Mouse (Mus musculus): ENCODE measurements around the gene Itsn2. TPM values are rescaled to one million over a fixed set of nuclear protein-coding genes. Genes with fewer than 3 reads are reported as not detected.

Itsn2 gene
- polyA plus RNA-seq (2017; shearing (Covaris generic)) = 206 TPM

GRCm38 (mm10) chr12:4592541-4593165 is at the start of gene Itsn2, which contains the start of gene Gm3625:
Itsn2 (plus strand) TSS chr12:4592638.
Gm3625 (minus strand) TSS chr12:4592927.

DNA sequence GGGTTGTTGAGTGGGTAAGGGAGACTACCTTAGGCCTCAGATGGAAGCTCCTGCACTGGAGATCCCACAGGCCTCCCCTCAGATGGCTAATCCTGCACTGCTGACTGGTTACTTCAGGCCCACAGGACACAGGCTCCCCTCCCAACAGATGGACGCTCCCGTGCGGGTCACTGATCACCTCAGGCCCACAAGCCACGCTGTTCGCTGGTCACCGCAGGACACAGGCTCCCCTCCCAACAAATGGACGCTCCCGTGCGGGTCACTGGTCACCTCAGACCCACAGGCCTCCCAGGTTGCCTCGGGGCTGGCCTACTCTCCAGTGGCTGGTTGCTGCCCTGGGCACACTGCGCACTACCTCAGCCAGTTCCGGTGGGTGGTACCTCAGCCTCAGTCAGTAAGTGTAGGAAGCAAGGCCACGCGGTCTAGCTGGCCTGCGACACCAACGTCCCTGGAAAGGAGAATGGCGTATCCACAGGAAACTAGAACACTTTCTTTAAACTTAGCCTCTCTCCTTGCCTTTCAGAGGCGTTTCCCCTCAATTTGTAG is 145.7 kb downstream of the Itsn2 start, which contains the start of gene Fam228a:
TSS of gene Fam228a (minus strand) at position 400 of the 546 bp plus-strand sequence.

Other genes with a start within 250 kb of the Itsn2 start
- gene Ncoa1, start 115.5 kb upstream of the Itsn2 start, polyA plus RNA-seq (2017; shearing (Covaris generic)) = 86.3 TPM
- gene Gm3625, start 289 bp downstream of the Itsn2 start, polyA plus RNA-seq (2017; shearing (Covaris generic)) = not detected
- gene Fam228a, start 145.8 kb downstream of the Itsn2 start, polyA plus RNA-seq (2017; shearing (Covaris generic)) = 0.19 TPM
- not detected for gene Pfn4, start 176.4 kb downstream of the Itsn2 start, polyA plus RNA-seq (2017; shearing (Covaris generic))
- gene Fam228b, start 176.6 kb downstream of the Itsn2 start, polyA plus RNA-seq (2017; shearing (Covaris generic)) = not detected
- 314 TPM for gene Sf3b6, start 224.9 kb downstream of the Itsn2 start, polyA plus RNA-seq (2017; shearing (Covaris generic))
- gene Fkbp1b, start 249.0 kb downstream of the Itsn2 start, polyA plus RNA-seq (2017; shearing (Covaris generic)) = not detected